Mouse (Mus musculus): ENCODE data around the gene Rufy2. TPM values are rescaled to one million over a fixed set of nuclear protein-coding genes. Genes with fewer than 3 reads are reported as not detected.

Gene Rufy2
- polyA plus RNA-seq, 1 experiment from 2014 or later = 38.6 TPM

DNA sequence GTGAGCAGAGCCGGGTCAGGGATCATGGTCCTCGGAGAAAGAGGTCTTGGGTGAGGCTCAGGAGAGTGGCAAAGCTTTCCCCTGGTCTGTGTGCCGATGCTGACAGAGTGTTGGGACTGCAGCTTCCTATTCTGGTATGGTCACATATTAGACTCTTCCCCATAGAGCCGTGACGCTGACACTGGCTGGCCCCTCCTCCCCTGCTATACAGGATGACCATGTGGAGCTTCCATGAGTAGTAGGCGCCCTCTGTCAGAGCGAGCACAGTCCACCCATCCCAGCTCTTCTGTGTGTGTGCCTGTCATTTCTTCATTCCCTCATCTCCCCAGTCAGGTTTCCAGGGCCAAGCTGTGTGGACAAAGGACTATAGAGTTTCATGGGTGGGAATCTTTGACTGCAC, 83.3 kb downstream of the Rufy2 start:
- H3K27me3 ChIP-seq (replicated peaks; ENCODE audit: control insufficient read depth, insufficient read depth, low read length) = no peaks in the 10 kb centered on the region
- no peak for ATAC-seq
- H3K9ac ChIP-seq (ENCODE audit: low read length) = no peak overlapping the region
- H3K4me1 ChIP-seq (ENCODE audit: control insufficient read depth, insufficient read depth, low read length) = no peaks in the 10 kb centered on the region
- no peaks in the 10 kb centered on the region for H3K9me3 ChIP-seq (replicated peaks; ENCODE audit: control insufficient read depth, low read length)
- no peak overlapping the region for H3K4me2 ChIP-seq (ENCODE audit: low read length)
- no peak overlapping the region for H3K4me3 ChIP-seq (ENCODE audit: low read depth, low read length)
- H3K27ac ChIP-seq (ENCODE audit: low read depth, low read length) = no peak overlapping the region
- H3K36me3 ChIP-seq (ENCODE audit: control insufficient read depth, insufficient read depth, low read length) = no peaks in the 10 kb centered on the region
- 79% methylated on average over 7 of the region's 7 CpGs for WGBS
- no peak for DNase-seq (ENCODE audit: low spot score)

DNA sequence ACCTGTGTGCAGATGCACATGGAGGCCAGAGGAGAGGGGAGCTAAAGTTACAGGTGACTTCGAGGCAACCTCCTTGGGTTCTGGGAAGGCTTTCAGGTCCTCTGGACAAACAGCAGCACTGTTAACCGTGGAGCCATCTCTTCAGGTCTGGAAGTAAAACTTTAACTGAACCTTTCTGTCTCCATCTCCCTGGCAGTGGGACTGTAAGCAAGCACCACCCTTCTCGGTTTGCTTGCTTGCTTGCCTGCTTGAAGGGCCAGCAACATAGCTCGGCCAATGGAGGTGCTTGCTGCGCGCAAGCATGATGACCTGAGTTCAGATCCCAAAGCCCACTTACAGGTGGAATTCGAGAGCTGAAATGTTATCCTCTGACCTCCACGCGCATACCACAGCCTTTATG, 84.5 kb downstream of the Rufy2 start:
- Histone ChIP-seq H3K27ac (ENCODE audit: low read depth, low read length) (no peak overlapping the region), H3K4me2 (ENCODE audit: low read length) (no peak overlapping the region), H3K4me1 (ENCODE audit: control insufficient read depth, insufficient read depth, low read length) (no peaks in the 10 kb centered on the region), H3K27me3 (replicated peaks; ENCODE audit: control insufficient read depth, insufficient read depth, low read length) (no peaks in the 10 kb centered on the region), H3K4me3 (ENCODE audit: low read depth, low read length) (no peak overlapping the region), H3K9ac (ENCODE audit: low read length) (no peak overlapping the region), H3K36me3 (ENCODE audit: control insufficient read depth, insufficient read depth, low read length) (no peaks in the 10 kb centered on the region), H3K9me3 (replicated peaks; ENCODE audit: control insufficient read depth, low read length) (no peaks in the 10 kb centered on the region)
- no peak for DNase-seq (ENCODE audit: low spot score)
- no peak for ATAC-seq
- 85% methylated on average over 9 of the region's 9 CpGs for WGBS

DNA sequence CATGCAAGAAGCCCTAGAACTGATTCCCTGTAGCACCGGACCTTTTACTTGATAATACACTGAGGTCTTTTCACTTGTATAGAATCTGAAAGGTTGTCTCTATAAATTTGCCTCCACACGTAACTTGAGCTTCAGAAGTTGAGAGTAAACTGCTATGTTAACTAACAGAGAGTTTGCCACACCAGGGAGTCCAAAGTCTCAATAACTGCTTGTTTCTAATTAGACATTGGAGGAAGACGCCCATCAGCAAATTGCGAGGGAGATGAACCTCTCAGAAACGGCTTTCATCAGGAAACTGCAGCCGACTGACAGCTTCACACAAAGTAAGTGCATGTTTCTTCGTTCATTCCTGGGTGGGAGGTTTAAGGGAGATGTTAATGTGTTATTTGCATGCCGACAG, 85.5 kb downstream of the Rufy2 start:
- no peaks in the 10 kb centered on the region for H3K27me3 ChIP-seq (replicated peaks; ENCODE audit: control insufficient read depth, insufficient read depth, low read length)
- H3K4me3 ChIP-seq (ENCODE audit: low read depth, low read length) = no peak overlapping the region
- no peak overlapping the region for H3K9ac ChIP-seq (ENCODE audit: low read length)
- H3K4me2 ChIP-seq (ENCODE audit: low read length) = no peak overlapping the region
- no peak for DNase-seq (ENCODE audit: low spot score)
- no peaks in the 10 kb centered on the region for H3K4me1 ChIP-seq (ENCODE audit: control insufficient read depth, insufficient read depth, low read length)
- H3K27ac ChIP-seq (ENCODE audit: low read depth, low read length) = no peak overlapping the region
- H3K9me3 ChIP-seq (replicated peaks; ENCODE audit: control insufficient read depth, low read length) = no peaks in the 10 kb centered on the region
- 36% methylated on average over 8 of the region's 8 CpGs for WGBS
- no peaks in the 10 kb centered on the region for H3K36me3 ChIP-seq (ENCODE audit: control insufficient read depth, insufficient read depth, low read length)
- ATAC-seq = no peak; the same call in 1 of the 2 replicates

DNA sequence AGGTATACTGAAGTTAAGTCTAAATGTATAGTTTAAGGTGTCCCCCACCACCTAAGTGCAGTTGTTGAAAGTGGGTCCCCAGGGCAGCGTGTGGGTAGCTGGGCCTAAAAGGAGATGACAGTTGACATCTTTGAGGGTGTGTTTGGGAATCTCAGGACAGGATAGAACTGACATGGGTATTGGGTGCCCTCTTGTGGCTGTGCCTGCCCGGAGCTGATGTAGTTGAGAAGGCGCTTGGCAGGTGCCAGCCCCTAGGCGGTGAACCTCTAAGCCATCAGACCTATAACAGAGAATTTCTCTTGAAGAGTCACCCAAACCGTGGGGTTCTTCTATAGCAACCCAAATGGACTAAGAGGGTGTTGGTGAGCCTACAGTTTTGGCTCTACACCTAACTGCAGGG, 86.0 kb downstream of the Rufy2 start:
- H3K27ac ChIP-seq (ENCODE audit: low read depth, low read length) = no peak overlapping the region
- H3K9me3 ChIP-seq (replicated peaks; ENCODE audit: control insufficient read depth, low read length) = no peaks in the 10 kb centered on the region
- no peak overlapping the region for H3K4me3 ChIP-seq (ENCODE audit: low read depth, low read length)
- H3K4me1 ChIP-seq (ENCODE audit: control insufficient read depth, insufficient read depth, low read length) = no peaks in the 10 kb centered on the region
- ATAC-seq (peak; percentile 93), DNase-seq (ENCODE audit: low spot score) (peak; percentile 89)
- no peaks in the 10 kb centered on the region for H3K27me3 ChIP-seq (replicated peaks; ENCODE audit: control insufficient read depth, insufficient read depth, low read length)
- WGBS = 3% methylated on average over 5 of the region's 5 CpGs
- no peaks in the 10 kb centered on the region for H3K36me3 ChIP-seq (ENCODE audit: control insufficient read depth, insufficient read depth, low read length)
- no peak overlapping the region for H3K4me2 ChIP-seq (ENCODE audit: low read length)
- H3K9ac ChIP-seq (ENCODE audit: low read length) = no peak overlapping the region

Other genes with a start within 250 kb of the Rufy2 start
- gene Ccar1, start 187.9 kb upstream of the Rufy2 start, polyA plus RNA-seq (2014; fragmentation: Nextera tagmentation; extraction: Ambion mirVana) = 118 and 131 TPM in 2 replicates
- gene Tet1, start 71.2 kb upstream of the Rufy2 start, polyA plus RNA-seq (2014; fragmentation: Nextera tagmentation; extraction: Ambion mirVana) = 25.0 and 38.1 TPM in 2 replicates
- gene Slc25a16, start 59.6 kb upstream of the Rufy2 start, polyA plus RNA-seq (2014; fragmentation: Nextera tagmentation; extraction: Ambion mirVana) = 16.7 and 17.1 TPM in 2 replicates
- gene Dna2, start 33.2 kb upstream of the Rufy2 start, polyA plus RNA-seq (2014; fragmentation: Nextera tagmentation; extraction: Ambion mirVana) = 7.9 and 9.7 TPM in 2 replicates
- gene Hnrnph3, start 44.0 kb downstream of the Rufy2 start, polyA plus RNA-seq (2014; fragmentation: Nextera tagmentation; extraction: Ambion mirVana) = 81.2 and 90.8 TPM in 2 replicates
- gene Pbld2, start 44.1 kb downstream of the Rufy2 start, polyA plus RNA-seq (2014; fragmentation: Nextera tagmentation; extraction: Ambion mirVana) = 0.85 and 1.1 TPM in 2 replicates
- 0.36 and 0.37 TPM in 2 replicates for gene Pbld1, start 79.9 kb downstream of the Rufy2 start, polyA plus RNA-seq (2014; fragmentation: Nextera tagmentation; extraction: Ambion mirVana)
- 0.22 and 0.97 TPM in 2 replicates for gene Atoh7, start 119.4 kb downstream of the Rufy2 start, polyA plus RNA-seq (2014; fragmentation: Nextera tagmentation; extraction: Ambion mirVana)
- 0.10 and 0.15 TPM in 2 replicates for gene Mypn, start 223.7 kb downstream of the Rufy2 start, polyA plus RNA-seq (2014; fragmentation: Nextera tagmentation; extraction: Ambion mirVana)